Mouse (Mus musculus): ENCODE measurements at regions not wholly inside any gene's neighbourhood (a gene's known extent, or its start where the extent isn't known, plus 50 kb on each side); places are given as distances from the start of the nearest gene placed in this dataset.

- intact Hi-C loops (cut with DNase I): no loop called here
- no peak for DNase-seq (ENCODE audit: low spot score)
These were observed 493.5 kb downstream of the Dhx35 start for GRCm38 (mm10) chr2:159287996-159288563.

GRCm38 (mm10) chr2:159290081-159290480 lies 495.5 kb downstream of the Dhx35 start:
- intact Hi-C loops (cut with DNase I): no loop called here
- no peak for DNase-seq (ENCODE audit: low spot score)

- intact Hi-C loops (cut with DNase I): no loop called here
- no peak for DNase-seq (ENCODE audit: low spot score)
These were observed 512.4 kb downstream of the Dhx35 start for GRCm38 (mm10) chr2:159307001-159307400.

GRCm38 (mm10) chr2:159334711-159335110 lies 540.1 kb downstream of the Dhx35 start:
- intact Hi-C loops (cut with DNase I): no loop called here
- DNase-seq (ENCODE audit: low spot score): no peak

GRCm38 (mm10) chr2:159336646-159337045 lies 542.0 kb downstream of the Dhx35 start:
- no peak for DNase-seq (ENCODE audit: low spot score)
- intact Hi-C loops (cut with DNase I): no loop called here

- intact Hi-C loops (cut with DNase I): no loop called here
- DNase-seq (ENCODE audit: low spot score): no peak
These were observed 549.3 kb downstream of the Dhx35 start for GRCm38 (mm10) chr2:159343624-159344560.

GRCm38 (mm10) chr2:159354247-159354646 lies 559.6 kb downstream of the Dhx35 start:
- intact Hi-C loops (cut with DNase I): no loop called here
- no peak for DNase-seq (ENCODE audit: low spot score)

- intact Hi-C loops (cut with DNase I): no loop called here
- DNase-seq (ENCODE audit: low spot score): no peak
These were observed 561.9 kb downstream of the Dhx35 start for GRCm38 (mm10) chr2:159356503-159356902.

- no peak for DNase-seq (ENCODE audit: low spot score)
These were observed 566.8 kb downstream of the Dhx35 start for GRCm38 (mm10) chr2:159361371-159361770.

GRCm38 (mm10) chr2:159392865-159393264 lies 598.3 kb downstream of the Dhx35 start:
- no peak for DNase-seq (ENCODE audit: low spot score)
- intact Hi-C loops (cut with DNase I): no loop called here

More at GRCm38 (mm10) chr2:159361371-159361770, 566.8 kb downstream of the Dhx35 start:
- intact Hi-C loops (cut with DNase I): no loop called here

- intact Hi-C loops (cut with DNase I): no loop called here
- no peak for DNase-seq (ENCODE audit: low spot score)
These were observed 607.0 kb downstream of the Dhx35 start for GRCm38 (mm10) chr2:159401421-159402100.

GRCm38 (mm10) chr2:159404940-159405339 lies 610.3 kb downstream of the Dhx35 start:
- intact Hi-C loops (cut with DNase I): no loop called here
- DNase-seq (ENCODE audit: low spot score): no peak

- no peak for DNase-seq (ENCODE audit: low spot score)
- intact Hi-C loops (cut with DNase I): no loop called here
These were observed 620.0 kb downstream of the Dhx35 start for GRCm38 (mm10) chr2:159414599-159414998.

GRCm38 (mm10) chr2:159418371-159418940 lies 623.8 kb downstream of the Dhx35 start:
- intact Hi-C loops (cut with DNase I): no loop called here
- no peak for DNase-seq (ENCODE audit: low spot score)

- peak; percentile 37 for DNase-seq (ENCODE audit: low spot score)
- intact Hi-C loops (cut with DNase I): no loop called here
These were observed 627.8 kb downstream of the Dhx35 start for GRCm38 (mm10) chr2:159422281-159422937.

- intact Hi-C loops (cut with DNase I): no loop called here
- DNase-seq (ENCODE audit: low spot score): no peak
These were observed 633.6 kb downstream of the Dhx35 start for GRCm38 (mm10) chr2:159428201-159428600.

GRCm38 (mm10) chr2:159430577-159431329 lies 636.1 kb downstream of the Dhx35 start:
- intact Hi-C loops (cut with DNase I): no loop called here
- DNase-seq (ENCODE audit: low spot score): no peak

- intact Hi-C loops (cut with DNase I): no loop called here
- DNase-seq (ENCODE audit: low spot score): no peak
These were observed 644.4 kb downstream of the Dhx35 start for GRCm38 (mm10) chr2:159438961-159439360.

- DNase-seq (ENCODE audit: low spot score): no peak
- intact Hi-C loops (cut with DNase I): loop anchor here (5.0 kb wide), 1 partner anchor 44 kb away; no protein-coding TSS in a partner anchor
These were observed 649.0 kb downstream of the Dhx35 start for GRCm38 (mm10) chr2:159443581-159443980.

Measured in heart, postnatal 25 days (tissue).